In genomic region chrX:168191944-168192343, GRCm38 (mm10) we compare ENCODE assay signal across 11 mouse cellular contexts.
DNase-seq lines count a peak whose midpoint lies in the region; ATAC-seq and TF ChIP-seq lines count a peak whose summit lies in the region.
"Had no signal": no experiment of that assay in that cellular context is flagged by ENCODE, and none has a peak within 500 bp of the region (broad histone marks: within the 10 kb centered on the region; RNA-seq: fewer than 3 reads in every experiment).

No protein-coding gene starts in this region.

- WGBS in forebrain, embryonic 14.5 days: 43% methylated on average over 1 of the region's 1 CpGs
- 67% methylated on average over 1 of the region's 1 CpGs for WGBS in forebrain, embryonic 12.5 days

- H3K9me3 ChIP-seq in forebrain, embryonic 14.5 days (replicated peaks; ENCODE audit: control insufficient read depth, low read length): no peaks in the 10 kb centered on the region
- H3K9me3 ChIP-seq in forebrain, embryonic 12.5 days: no peaks in the 10 kb centered on the region
- H3K9me3 ChIP-seq: limb, embryonic 12.5 days; stomach, embryonic 15.5 days had no signal

- H3K36me3 ChIP-seq in forebrain, embryonic 14.5 days (ENCODE audit: control insufficient read depth, insufficient read depth, low read length): no peaks in the 10 kb centered on the region
- no peaks in the 10 kb centered on the region for H3K36me3 ChIP-seq in forebrain, embryonic 12.5 days (replicated peaks)
- H3K36me3 ChIP-seq: limb, embryonic 12.5 days; stomach, embryonic 15.5 days had no signal

- no peak overlapping the region for H3K4me2 ChIP-seq in forebrain, embryonic 14.5 days (ENCODE audit: low read length)
- H3K4me2 ChIP-seq in forebrain, embryonic 12.5 days: no peak overlapping the region
- H3K4me2 ChIP-seq: limb, embryonic 12.5 days; stomach, embryonic 15.5 days had no signal

- TF ChIP-seq CTCF in gastrocnemius, adult 2 months (IDR thresholded peaks at IDR 0.05): no peak

- no peak overlapping the region for H3K9ac ChIP-seq in forebrain, embryonic 14.5 days (ENCODE audit: low read length)
- H3K9ac ChIP-seq in forebrain, embryonic 12.5 days: no peak overlapping the region
- H3K9ac ChIP-seq: limb, embryonic 12.5 days; stomach, embryonic 15.5 days had no signal

- no peak for ATAC-seq in forebrain, embryonic 14.5 days
- ATAC-seq in forebrain, embryonic 12.5 days (ENCODE audit: low FRiP score): no peak
- ATAC-seq in CD4-positive, CD25-positive, alpha-beta regulatory T cell, adult 4 months: no peak
- ATAC-seq: lung, postnatal 0 days had no signal

- H3K4me3 ChIP-seq in forebrain, embryonic 14.5 days (ENCODE audit: low read depth, low read length): no peak overlapping the region
- H3K4me3 ChIP-seq in forebrain, embryonic 12.5 days (replicated peaks): no peak overlapping the region
- H3K4me3 ChIP-seq in gastrocnemius, adult 2 months: no peak overlapping the region
- H3K4me3 ChIP-seq: limb, embryonic 12.5 days; stomach, embryonic 15.5 days had no signal

- intact Hi-C loops in gastrocnemius, adult 2 months (cut with DNase I): no loop called here

- no peaks in the 10 kb centered on the region for H3K4me1 ChIP-seq in forebrain, embryonic 14.5 days (ENCODE audit: control insufficient read depth, insufficient read depth, low read length)
- H3K4me1 ChIP-seq in forebrain, embryonic 12.5 days: no peaks in the 10 kb centered on the region
- H3K4me1 ChIP-seq: limb, embryonic 12.5 days; stomach, embryonic 15.5 days had no signal

- DNase-seq in forebrain, embryonic 14.5 days (ENCODE audit: low spot score): peak; percentile 49
- DNase-seq in cerebellum, postnatal 25 days: peak; percentile 47 to 76
- DNase-seq in layer of hippocampus, postnatal 10 days (ENCODE audit: low spot score in 2 of 2): peak; percentile 14 to 33
- peak; percentile 38 for DNase-seq in right cerebral cortex, postnatal 14 days
- no peak for DNase-seq in gastrocnemius, adult 2 months
- DNase-seq in adipocyte (ENCODE audit: low spot score): no peak

- no peaks in the 10 kb centered on the region for H3K27me3 ChIP-seq in forebrain, embryonic 14.5 days (replicated peaks; ENCODE audit: control insufficient read depth, insufficient read depth, low read length)
- H3K27me3 ChIP-seq in forebrain, embryonic 12.5 days: 0 out of 2 replicates have a peak, but pooled peaks cover 10% of the 10 kb centered on the region
- H3K27me3 ChIP-seq: stomach, embryonic 15.5 days had no signal

- no peak overlapping the region for H3K27ac ChIP-seq in forebrain, embryonic 14.5 days (ENCODE audit: low read depth, low read length)
- H3K27ac ChIP-seq in forebrain, embryonic 12.5 days: no peak overlapping the region
- no peak overlapping the region for H3K27ac ChIP-seq in gastrocnemius, adult 2 months
- H3K27ac ChIP-seq: limb, embryonic 12.5 days; stomach, embryonic 15.5 days had no signal

Comparison
In these comparisons a context has a peak if more than half of its experiments do, and no peak if none do; other contexts are left out.
1. DNase-seq: peak in forebrain, embryonic 14.5 days (single experiment), cerebellum, postnatal 25 days (2 of 2), layer of hippocampus, postnatal 10 days (2 of 2) and right cerebral cortex, postnatal 14 days (single experiment); none in gastrocnemius, adult 2 months (single experiment) and adipocyte (single experiment).